Mouse (Mus musculus) stomach, postnatal 0 days (tissue): Measurements from ENCODE around the gene Rngtt. TPM values are rescaled to one million over a fixed set of nuclear protein-coding genes. Genes with fewer than 3 reads are reported as not detected.

Source experiments
- ATAC-seq: fragments of 200-750 bp; cut with Nextera tagmentation; 2 replicates; pipeline ENCODE4 v1.8.0; 2017; ENCODE audit not compliant: low FRiP score, low TSS enrichment
- DNase-seq: peaks from one replicate; pipeline ENCODE4 v3.0.0-alpha.2; 2016; ENCODE audit warnings: low spot score
- H3K27ac ChIP-seq: fragments of 300-500 bp; sonication (generic); replicated peaks from 2 replicates; pipeline ENCODE4 v1.5.1; 2014; ENCODE audit warnings: mild to moderate bottlenecking, control low read depth
- H3K27me3 ChIP-seq: fragments of 300-500 bp; sonication (generic); 2 replicates; pipeline ENCODE4 v1.6.1; 2014; ENCODE audit warnings: low read length; ENCODE audit not compliant: control insufficient read depth, insufficient read depth
- H3K36me3 ChIP-seq: fragments of 300-500 bp; sonication (generic); 2 replicates; pipeline ENCODE4 v1.6.1; 2014; ENCODE audit warnings: low read length, mixed read lengths; ENCODE audit not compliant: control insufficient read depth, insufficient read depth
- H3K4me1 ChIP-seq: fragments of 300-500 bp; sonication (generic); replicated peaks from 2 replicates; pipeline ENCODE4 v1.6.1; 2014; ENCODE audit warnings: antibody characterized with exemption; ENCODE audit not compliant: control insufficient read depth, insufficient read depth
- H3K4me2 ChIP-seq: fragments of 300-500 bp; sonication (generic); replicated peaks from 2 replicates; pipeline ENCODE4 v1.6.1; 2014; ENCODE audit warnings: low read depth, mild to moderate bottlenecking, control low read depth, moderate library complexity
- H3K4me3 ChIP-seq: fragments of 300-500 bp; sonication (generic); 2 replicates; pipeline ENCODE4 v1.5.1; 2014; ENCODE audit warnings: low read depth, low read length, control low read depth
- H3K9ac ChIP-seq: fragments of 300-500 bp; sonication (generic); 2 replicates; pipeline ENCODE4 v1.6.1; 2014; ENCODE audit warnings: mild to moderate bottlenecking, low read length, control low read depth, mixed read lengths
- H3K9me3 ChIP-seq: fragments of 300-500 bp; sonication (generic); 2 replicates; pipeline ENCODE4 v1.6.1; 2016; ENCODE audit warnings: low read length; ENCODE audit not compliant: control insufficient read depth
- CTCF ChIP-seq: IDR thresholded peaks from 2 replicates; pipeline ENCODE4 v1.5.1; 2016; ENCODE audit warnings: antibody characterized with exemption, low read depth, mild to moderate bottlenecking, moderate library complexity
- EP300 ChIP-seq: optimal IDR thresholded peaks from 2 replicates; pipeline ENCODE3; 2016; ENCODE audit warnings: antibody characterized with exemption
- whole genome bisulfite sequencing: fragments of 180-500 bp; shearing (Covaris S2); extraction: QIAGEN DNeasy Blood & Tissue Kit; methylation state at CpG from one replicate; pipeline ENCODE4 v1.1.7; 2014; 5-methylcytosine and 5-hydroxymethylcytosine counted together
- polyA plus RNA-seq: library from polyadenylated mRNA; unstranded; fragments of >200 nt; fragmentation: Nextera tagmentation; extraction: Ambion mirVana; gene quantifications from 2 replicates; pipeline ENCODE4 v1.2.1, GENCODE M21; 2015

The Rngtt gene
- polyA plus RNA-seq, result 9.2 and 9.6 TPM in 2 replicates

DNA sequence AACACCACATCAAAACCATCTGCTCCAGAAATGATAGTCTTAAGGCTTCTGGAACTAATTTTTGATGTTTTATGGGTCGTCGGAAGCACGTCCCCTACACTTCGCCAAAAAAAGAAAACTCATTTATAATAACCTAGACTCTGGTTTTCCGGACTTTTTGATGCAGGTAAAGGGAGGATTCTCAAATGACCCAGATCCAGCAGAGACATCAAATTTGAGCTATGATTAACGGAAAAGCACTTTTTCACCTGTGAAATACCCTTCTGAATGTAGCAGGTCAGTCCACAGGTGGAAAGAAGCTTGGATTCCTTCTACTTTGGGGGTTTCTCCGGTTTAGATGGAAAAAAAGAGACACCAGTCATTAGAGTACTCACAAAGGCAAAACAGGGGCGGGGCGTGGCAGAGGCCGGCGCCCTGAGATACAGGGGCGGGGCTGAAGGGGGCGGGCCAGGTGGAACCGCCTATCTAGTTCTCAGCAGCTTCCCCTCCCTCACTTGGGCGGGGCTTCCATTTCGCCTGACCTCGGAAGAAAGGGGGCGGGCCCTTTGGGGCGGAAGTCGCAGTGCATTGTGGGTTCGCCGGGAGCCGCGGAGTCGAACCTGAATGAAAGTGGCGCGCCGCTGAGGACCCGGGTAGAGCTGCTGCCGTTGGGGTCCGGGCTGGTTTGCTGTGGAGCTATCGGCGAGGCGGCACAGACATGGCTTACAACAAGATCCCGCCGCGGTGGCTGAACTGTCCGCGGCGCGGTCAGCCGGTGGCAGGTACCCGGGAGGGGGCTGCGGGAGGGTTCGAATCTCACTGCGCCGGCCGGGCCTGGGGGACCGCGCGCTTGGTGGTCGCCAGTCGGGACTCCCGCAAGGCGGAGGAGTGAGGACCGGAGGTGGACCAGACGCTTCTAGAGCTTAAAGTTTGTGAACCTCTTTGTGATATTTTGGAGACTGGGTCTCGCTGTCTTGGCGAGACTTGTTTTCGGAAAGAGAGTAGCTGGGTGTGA lies at the start of gene Rngtt:
Gene Rngtt, plus strand, starts transcription at position 548 of the 994 bp plus-strand sequence.
- Histone ChIP-seq H3K27me3 (no peaks in the 10 kb centered on the region), H3K4me3 (peak within 1 kb of the TSS; percentile 90), H3K9ac (peak within 1 kb of the TSS; percentile 81), H3K4me1 (no peaks in the 10 kb centered on the region), H3K36me3 (no peaks in the 10 kb centered on the region), H3K27ac (peak within 1 kb of the TSS; percentile 69; the same call in 1 of the 2 replicates), H3K4me2 (peak within 1 kb of the TSS; percentile 64), H3K9me3 (no peaks in the 10 kb centered on the region)
- DNase-seq, result peak; percentile 98
- peak; percentile 98 for ATAC-seq
- WGBS, result 3% methylated on average over 58 of the region's 60 CpGs
- TF ChIP-seq CTCF (peak; percentile 27), EP300 (no peak)

DNA sequence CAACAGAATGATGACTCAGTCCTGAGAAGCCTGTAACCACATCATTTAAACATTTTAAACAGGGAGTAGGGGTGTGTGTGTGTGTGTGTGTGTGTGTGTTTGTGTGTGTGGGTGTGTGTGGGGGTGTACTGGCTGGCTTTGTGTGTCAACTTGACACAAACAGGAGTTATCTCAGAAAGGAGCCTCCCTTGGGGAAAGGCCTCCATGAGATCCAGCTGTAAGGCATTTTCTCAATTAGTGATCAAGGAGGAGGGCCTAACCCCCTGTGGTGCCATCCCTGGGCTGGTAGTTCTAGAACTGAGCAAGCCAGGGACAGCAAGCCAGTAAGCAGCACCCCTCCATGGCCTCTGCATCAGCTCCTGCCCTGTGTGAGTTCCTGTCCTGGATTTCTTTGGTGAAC lies 49.8 kb upstream of the Rngtt start:
- TF ChIP-seq EP300, result no peak
- no peak for TF ChIP-seq CTCF

DNA sequence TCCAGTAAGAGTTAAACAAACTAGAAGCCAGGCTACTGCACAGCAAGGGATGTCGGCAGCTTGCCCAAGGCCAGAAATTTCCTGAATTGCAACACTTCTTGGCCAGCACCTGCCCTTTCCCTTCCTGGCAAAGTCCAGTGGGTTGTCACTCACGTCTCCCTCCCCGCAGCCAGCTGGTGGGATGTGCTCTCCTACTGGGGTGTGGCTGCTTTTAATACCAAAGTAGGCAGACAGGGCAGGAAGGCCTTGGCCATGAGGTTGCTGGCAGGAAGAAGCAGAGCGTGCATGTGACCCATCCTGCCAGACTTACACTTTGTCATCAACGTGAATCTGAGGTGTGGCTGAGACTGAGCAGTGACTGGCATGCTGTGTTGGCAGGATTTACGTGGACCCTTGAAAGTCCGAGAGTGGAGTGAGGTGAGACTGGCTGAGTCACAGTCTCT lies 48.8 kb upstream of the Rngtt start:
- no peaks in the 10 kb centered on the region for H3K36me3 ChIP-seq
- H3K4me3 ChIP-seq, result no peak overlapping the region
- H3K27me3 ChIP-seq, result no peaks in the 10 kb centered on the region
- H3K27ac ChIP-seq, result peak overlapping the region; percentile 82
- no peaks in the 10 kb centered on the region for H3K9me3 ChIP-seq
- WGBS, result 15% methylated on average over 7 of the region's 7 CpGs
- H3K4me2 ChIP-seq, result peak overlapping the region; percentile 1; the same call in 1 of the 2 replicates
- DNase-seq, result peak; percentile 93
- peak; percentile 98 for ATAC-seq
- no peak overlapping the region for H3K9ac ChIP-seq
- TF ChIP-seq CTCF (peak; percentile 44), EP300 (no peak)
- H3K4me1 ChIP-seq, result no peaks in the 10 kb centered on the region

More for the DNA sequence above, 49.8 kb upstream of the Rngtt start:
- Histone ChIP-seq H3K9me3 (no peaks in the 10 kb centered on the region), H3K4me3 (no peak overlapping the region), H3K36me3 (no peaks in the 10 kb centered on the region), H3K9ac (no peak overlapping the region), H3K27me3 (no peaks in the 10 kb centered on the region), H3K27ac (no peak overlapping the region), H3K4me2 (no peak overlapping the region), H3K4me1 (no peaks in the 10 kb centered on the region)
- no peak for DNase-seq
- no peak for ATAC-seq

DNA sequence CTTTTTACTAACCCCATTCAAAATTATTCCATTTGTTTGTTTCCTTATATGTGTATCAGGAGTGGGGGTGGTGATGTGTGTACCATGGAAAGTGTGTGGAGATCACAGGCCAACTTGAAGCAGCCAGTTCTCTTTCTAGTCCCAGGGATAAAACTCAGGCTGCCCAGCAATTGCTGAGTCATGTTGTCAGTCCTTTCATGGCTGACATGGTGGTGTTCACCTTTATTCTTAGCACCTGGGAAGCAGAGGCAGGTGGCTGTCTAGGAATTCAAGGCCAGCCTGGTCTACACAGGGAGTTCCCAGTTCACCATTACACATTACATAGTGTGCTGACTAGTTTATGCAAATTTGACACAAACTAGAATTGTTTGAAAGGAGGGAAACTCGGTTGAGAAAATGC lies 47.2 kb upstream of the Rngtt start:
- Histone ChIP-seq H3K36me3 (no peaks in the 10 kb centered on the region), H3K27ac (no peak overlapping the region), H3K9me3 (no peaks in the 10 kb centered on the region), H3K4me1 (no peaks in the 10 kb centered on the region), H3K9ac (no peak overlapping the region), H3K4me3 (no peak overlapping the region), H3K4me2 (no peak overlapping the region), H3K27me3 (no peaks in the 10 kb centered on the region)
- TF ChIP-seq EP300 (no peak), CTCF (no peak)
- ATAC-seq (no peak), DNase-seq (no peak)
- 92% methylated on average over 1 of the region's 1 CpGs for WGBS

DNA sequence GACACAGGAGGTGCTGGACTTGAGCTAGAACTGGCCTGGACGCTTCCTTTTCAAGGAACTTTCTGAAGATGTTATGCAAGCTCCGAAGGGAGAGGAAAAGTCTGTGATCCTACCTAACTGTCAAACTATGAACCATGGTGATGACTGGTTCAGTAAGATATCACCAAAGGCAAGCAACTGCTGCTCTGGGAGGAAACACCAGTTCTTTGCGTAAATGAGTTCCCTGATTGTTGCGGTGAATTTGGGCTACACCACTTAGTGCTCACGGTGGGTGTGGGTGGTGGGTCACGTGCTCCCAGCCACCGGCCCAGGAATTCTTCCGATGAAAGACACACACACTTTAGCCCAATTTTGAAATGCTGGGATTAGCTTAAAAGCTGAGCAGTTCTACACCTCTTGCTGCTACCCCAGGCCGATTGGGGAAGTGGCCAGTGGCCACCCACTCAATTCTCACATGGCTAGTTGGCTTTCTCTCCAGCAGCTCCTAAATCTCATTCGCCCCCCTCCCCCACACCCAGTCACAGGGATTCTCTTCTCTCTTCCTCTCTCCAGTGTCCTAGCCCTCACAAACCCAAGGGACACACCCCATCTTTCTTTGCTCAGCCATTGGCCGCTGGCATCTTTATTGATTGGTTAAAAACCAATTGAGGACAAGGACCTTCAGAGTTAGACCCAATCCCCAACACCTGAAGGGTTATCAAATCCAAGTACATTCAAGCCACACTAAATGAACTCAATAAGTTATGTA lies 45.0 kb upstream of the Rngtt start:
- no peaks in the 10 kb centered on the region for H3K27me3 ChIP-seq
- H3K9ac ChIP-seq, result no peak overlapping the region
- H3K9me3 ChIP-seq, result no peaks in the 10 kb centered on the region
- no peaks in the 10 kb centered on the region for H3K36me3 ChIP-seq
- WGBS, result 75% methylated on average over 11 of the region's 11 CpGs
- H3K4me3 ChIP-seq, result no peak overlapping the region
- no peak for TF ChIP-seq EP300
- TF ChIP-seq CTCF, result no peak
- H3K27ac ChIP-seq, result no peak overlapping the region
- ATAC-seq (no peak), DNase-seq (no peak)
- H3K4me2 ChIP-seq, result no peak overlapping the region
- no peaks in the 10 kb centered on the region for H3K4me1 ChIP-seq
